Mouse (Mus musculus) heart, embryonic 15.5 days (tissue): ENCODE measurements around the gene Has3. TPM values are rescaled to one million over a fixed set of nuclear protein-coding genes. Genes with fewer than 3 reads are reported as not detected.
"Not testable (repeated sequence)": the region's sequence is repeated elsewhere in the genome, so short reads cannot be mapped to it uniquely, and the experiment has no call there.

Source experiments
- ATAC-seq: fragments of 200-750 bp; cut with Nextera tagmentation; replicated peaks from 2 replicates; pipeline ENCODE4 v1.8.0; 2017; ENCODE audit warnings: low read depth, moderate TSS enrichment; ENCODE audit not compliant: insufficient number of reproducible peaks, insufficient read depth, low FRiP score
- H3K27ac ChIP-seq: fragments of 300-500 bp; sonication (generic); 2 replicates; pipeline ENCODE4 v1.5.1; 2015; ENCODE audit warnings: mild to moderate bottlenecking, inconsistent platforms
- H3K27me3 ChIP-seq: fragments of 300-500 bp; sonication (generic); 2 replicates; pipeline ENCODE4 v1.6.1; 2015; ENCODE audit warnings: inconsistent platforms
- H3K36me3 ChIP-seq: fragments of 300-500 bp; sonication (generic); 2 replicates; pipeline ENCODE4 v1.6.1; 2015; ENCODE audit warnings: mild to moderate bottlenecking, inconsistent platforms
- H3K4me1 ChIP-seq: fragments of 300-500 bp; sonication (generic); replicated peaks from 2 replicates; pipeline ENCODE4 v1.6.1; 2015; ENCODE audit warnings: inconsistent platforms
- H3K4me2 ChIP-seq: fragments of 300-500 bp; sonication (generic); 2 replicates; pipeline ENCODE4 v1.6.1; 2015; ENCODE audit warnings: inconsistent platforms, mild to moderate bottlenecking, moderate library complexity
- H3K4me3 ChIP-seq: fragments of 300-500 bp; sonication (generic); 2 replicates; pipeline ENCODE4 v1.5.1; 2015; ENCODE audit warnings: mild to moderate bottlenecking, inconsistent platforms
- H3K9ac ChIP-seq: fragments of 300-500 bp; sonication (generic); 2 replicates; pipeline ENCODE4 v1.6.1; 2015; ENCODE audit warnings: mild to moderate bottlenecking, inconsistent platforms
- H3K9me3 ChIP-seq: fragments of 300-500 bp; sonication (generic); replicated peaks from 2 replicates; pipeline ENCODE4 v1.6.1; 2016; ENCODE audit warnings: inconsistent platforms
- WGBS: fragments of 180-500 bp; shearing (Covaris S2); methylation state at CpG from one replicate; pipeline ENCODE4 v1.1.7; 2015; ENCODE audit warnings: mixed read lengths; 5-methylcytosine and 5-hydroxymethylcytosine counted together
- polyA plus RNA-seq: library from polyadenylated mRNA; unstranded; fragments of >200 nt; fragmentation: Nextera tagmentation; extraction: Ambion mirVana; gene quantifications from 2 replicates; pipeline ENCODE4 v1.2.1, GENCODE M21; 2015

Has3 gene
- polyA plus RNA-seq, 1 experiment from 2014 or later: 0.14 TPM

GRCm38 (mm10) chr8:106855242-106855562 lies 14.8 kb upstream of the Has3 start:
- no peaks in the 10 kb centered on the region for H3K36me3 ChIP-seq
- H3K9me3 ChIP-seq: no peaks in the 10 kb centered on the region
- WGBS: 60% methylated on average over 3 of the region's 3 CpGs
- ATAC-seq: no peak
- H3K27ac ChIP-seq: no peak overlapping the region
- H3K4me1 ChIP-seq: peaks cover 9% of the 10 kb centered on the region; the same call in 1 of the 2 replicates
- no peak overlapping the region for H3K4me3 ChIP-seq
- no peaks in the 10 kb centered on the region for H3K27me3 ChIP-seq
- H3K9ac ChIP-seq: no peak overlapping the region
- no peak overlapping the region for H3K4me2 ChIP-seq

DNA sequence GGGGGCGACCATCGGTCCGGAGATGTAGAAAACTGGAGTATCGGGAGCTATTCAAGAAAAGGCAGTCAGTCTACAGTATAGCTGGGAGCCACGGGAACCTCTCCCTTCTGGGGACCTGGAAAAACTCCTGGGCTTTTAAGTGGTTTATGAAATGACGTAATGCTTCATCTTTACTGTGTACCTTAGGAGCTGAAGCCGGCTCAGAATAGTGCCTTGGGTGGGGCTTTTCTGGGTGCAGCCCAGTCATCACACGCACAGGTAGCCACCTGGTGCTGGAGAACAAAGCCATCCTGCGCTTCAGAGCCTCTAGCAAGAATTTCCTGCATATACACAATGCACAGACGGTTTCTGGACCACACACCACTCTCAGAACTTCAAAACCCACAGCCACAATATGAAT lies 7.2 kb upstream of the Has3 start:
- no peaks in the 10 kb centered on the region for H3K9me3 ChIP-seq
- H3K27me3 ChIP-seq: 0 out of 2 replicates have a peak, but pooled peaks cover 3% of the 10 kb centered on the region
- no peaks in the 10 kb centered on the region for H3K4me1 ChIP-seq
- no peak overlapping the region for H3K4me2 ChIP-seq
- no peak overlapping the region for H3K27ac ChIP-seq
- no peak overlapping the region for H3K4me3 ChIP-seq
- H3K9ac ChIP-seq: no peak overlapping the region
- WGBS: 80% methylated on average over 10 of the region's 10 CpGs
- no peak for ATAC-seq
- H3K36me3 ChIP-seq: no peaks in the 10 kb centered on the region

DNA sequence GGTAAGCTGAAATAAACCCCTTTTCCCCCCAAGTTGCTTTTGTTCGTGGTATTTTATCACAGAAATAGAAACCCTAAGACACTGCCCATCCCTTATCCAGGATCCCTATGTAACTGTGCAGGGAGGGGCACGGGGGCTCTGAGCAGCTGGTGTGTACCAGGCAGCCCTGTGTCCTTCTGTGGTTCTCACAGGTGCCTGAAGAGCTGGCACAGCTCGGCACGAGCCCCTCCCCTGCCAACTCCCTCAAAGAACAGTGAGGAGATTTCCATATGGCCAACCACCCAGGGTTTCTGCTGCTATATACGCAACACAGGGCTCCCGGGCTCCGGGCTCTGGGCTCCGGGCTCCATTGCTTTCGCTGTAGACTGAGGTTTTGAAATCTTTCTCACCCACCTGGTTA lies 4.7 kb upstream of the Has3 start:
- Histone ChIP-seq H3K4me2 (no peak overlapping the region), H3K4me1 (peaks cover 6% of the 10 kb centered on the region), H3K27me3 (peaks cover 19% of the 10 kb centered on the region), H3K9me3 (no peaks in the 10 kb centered on the region), H3K27ac (no peak overlapping the region), H3K36me3 (no peaks in the 10 kb centered on the region), H3K4me3 (no peak overlapping the region), H3K9ac (no peak overlapping the region)
- 74% methylated on average over 9 of the region's 9 CpGs for WGBS
- no peak for ATAC-seq

DNA sequence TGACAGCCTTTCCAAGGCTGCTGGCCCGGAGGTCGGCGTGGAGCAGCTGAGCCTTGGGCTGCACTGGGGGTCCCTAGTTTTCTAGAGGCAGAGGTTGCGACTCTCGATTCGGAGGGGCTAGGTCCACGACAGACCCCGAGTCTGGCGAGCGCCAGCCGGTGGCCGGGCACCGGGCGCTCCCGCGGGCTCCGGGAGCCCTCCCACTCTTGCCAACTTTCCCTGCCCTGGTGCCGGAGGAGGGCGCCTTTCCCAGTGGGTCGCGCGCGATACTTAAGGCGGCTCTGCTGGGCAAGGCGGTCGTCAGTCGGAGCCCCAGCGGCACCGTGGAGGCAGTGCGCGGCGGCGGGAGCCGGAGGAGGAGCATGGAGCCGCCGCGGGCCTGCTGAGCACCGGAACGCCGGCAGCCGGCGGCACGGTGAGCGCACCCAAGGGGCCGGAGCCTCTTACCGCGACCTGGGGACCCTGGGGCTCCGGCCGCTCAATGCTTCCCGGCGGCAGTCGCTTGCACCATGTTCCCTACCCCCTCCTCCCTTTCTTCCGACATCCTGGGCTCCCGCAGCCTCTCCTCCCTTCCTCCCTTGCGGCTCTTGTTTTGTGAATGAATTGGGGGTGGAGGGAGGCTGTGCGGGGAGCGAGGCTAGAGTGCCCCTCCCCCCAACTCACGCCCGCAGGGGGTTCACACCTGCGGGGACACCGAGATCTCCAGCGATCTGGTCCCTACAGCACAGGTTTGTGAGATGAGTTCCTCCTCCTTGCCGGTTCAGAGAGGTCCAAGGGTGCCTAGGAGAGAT lies 690 bp downstream of the Has3 start:
- H3K9ac ChIP-seq: peak overlapping the region; percentile 66
- H3K4me3 ChIP-seq: peak overlapping the region; percentile 66
- ATAC-seq: peak; percentile 41; the same call in 1 of the 2 replicates
- no peaks in the 10 kb centered on the region for H3K9me3 ChIP-seq
- peaks cover 34% of the 10 kb centered on the region for H3K4me1 ChIP-seq
- no peak overlapping the region for H3K27ac ChIP-seq
- peaks cover 6% of the 10 kb centered on the region; the same call in 1 of the 2 replicates for H3K36me3 ChIP-seq
- peak overlapping the region; percentile 99 for H3K4me2 ChIP-seq
- WGBS: under 1% methylated on average over 60 of the region's 63 CpGs
- H3K27me3 ChIP-seq: peaks cover 28% of the 10 kb centered on the region

DNA sequence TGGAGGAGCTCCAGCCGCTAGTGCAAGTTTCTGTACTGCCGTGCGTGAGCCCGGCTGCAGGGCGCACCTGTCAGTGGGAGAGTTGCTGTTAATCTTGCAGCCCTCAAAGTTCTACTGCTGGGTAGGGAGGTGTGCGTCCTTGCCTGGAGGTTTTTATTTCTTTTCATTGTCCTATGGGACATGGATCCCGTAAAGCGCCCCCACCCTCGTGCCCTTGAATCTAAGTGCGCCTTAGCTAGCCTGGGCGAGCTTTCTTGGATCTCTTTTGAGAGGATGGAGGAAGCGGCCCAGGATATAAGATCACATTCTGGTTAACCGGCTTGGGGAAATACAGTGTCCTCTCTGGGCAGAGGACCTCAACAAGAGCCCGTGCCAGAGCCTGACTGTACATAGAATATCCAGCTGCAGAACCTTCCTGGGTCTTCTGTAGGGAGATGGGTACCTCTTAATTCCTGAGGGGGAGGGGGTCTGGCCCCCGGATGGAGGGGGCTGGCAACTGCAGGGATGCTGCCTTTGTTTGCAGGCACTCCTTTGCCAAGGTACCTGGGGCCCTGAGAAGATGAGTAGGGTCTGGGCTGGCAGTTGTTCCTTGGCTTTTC lies 1.4 kb downstream of the Has3 start:
- Histone ChIP-seq H3K4me2 (peak overlapping the region; percentile 99), H3K4me1 (peaks cover 36% of the 10 kb centered on the region), H3K27ac (no peak overlapping the region), H3K27me3 (peaks cover 28% of the 10 kb centered on the region), H3K9me3 (no peaks in the 10 kb centered on the region), H3K36me3 (peaks cover 6% of the 10 kb centered on the region; the same call in 1 of the 2 replicates), H3K4me3 (peak overlapping the region; percentile 66), H3K9ac (peak overlapping the region; percentile 66)
- no peak for ATAC-seq
- WGBS: 1% methylated on average over 15 of the region's 15 CpGs

GRCm38 (mm10) chr8:106871931-106872371 lies 1.9 kb downstream of the Has3 start:
- Histone ChIP-seq H3K9me3 (no peaks in the 10 kb centered on the region), H3K27me3 (peaks cover 28% of the 10 kb centered on the region), H3K27ac (0 out of 2 replicates have a peak overlapping the region, but pooled peaks have one; percentile 35), H3K36me3 (peaks cover 6% of the 10 kb centered on the region; the same call in 1 of the 2 replicates), H3K4me3 (peak overlapping the region; percentile 66), H3K9ac (peak overlapping the region; percentile 66), H3K4me1 (peaks cover 41% of the 10 kb centered on the region), H3K4me2 (peak overlapping the region; percentile 99)
- 1% methylated on average over 22 of the region's 22 CpGs for WGBS
- ATAC-seq: peak; percentile 64

DNA sequence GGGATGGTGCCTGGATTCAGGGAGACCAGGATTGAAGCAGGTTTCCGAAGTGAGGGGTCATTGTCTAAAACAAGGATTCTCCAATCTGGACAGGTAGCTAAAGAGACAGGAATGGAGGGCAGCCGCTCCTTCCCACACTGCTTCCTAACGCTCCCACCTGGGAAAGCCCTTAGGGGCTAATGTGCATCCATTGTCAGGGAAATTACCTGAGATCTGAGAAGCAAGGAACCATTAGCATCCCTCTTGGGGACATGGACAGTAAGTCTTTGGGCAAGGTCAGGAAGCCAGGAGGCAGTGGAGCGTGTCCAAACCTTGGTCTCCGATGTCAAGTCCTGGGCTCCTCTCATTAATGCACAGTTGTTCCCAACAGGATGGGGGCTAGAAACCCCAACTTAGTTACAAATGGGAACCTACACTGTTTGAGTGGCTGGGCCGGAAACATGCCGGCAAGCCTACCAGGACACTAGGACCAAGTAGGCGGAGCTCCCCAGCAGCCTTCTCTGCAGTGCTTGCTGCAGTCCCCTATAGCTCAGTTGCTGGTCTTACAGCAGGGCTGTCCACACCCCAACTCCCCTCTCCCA lies 2.5 kb downstream of the Has3 start:
- no peak for ATAC-seq
- Histone ChIP-seq H3K4me2 (peak overlapping the region; percentile 99), H3K4me3 (peak overlapping the region; percentile 66), H3K27ac (0 out of 2 replicates have a peak overlapping the region, but pooled peaks have one; percentile 35), H3K9me3 (no peaks in the 10 kb centered on the region), H3K36me3 (peaks cover 6% of the 10 kb centered on the region; the same call in 1 of the 2 replicates), H3K4me1 (peaks cover 41% of the 10 kb centered on the region), H3K27me3 (peaks cover 25% of the 10 kb centered on the region), H3K9ac (peak overlapping the region; percentile 66)
- 16% methylated on average over 8 of the region's 8 CpGs for WGBS

DNA sequence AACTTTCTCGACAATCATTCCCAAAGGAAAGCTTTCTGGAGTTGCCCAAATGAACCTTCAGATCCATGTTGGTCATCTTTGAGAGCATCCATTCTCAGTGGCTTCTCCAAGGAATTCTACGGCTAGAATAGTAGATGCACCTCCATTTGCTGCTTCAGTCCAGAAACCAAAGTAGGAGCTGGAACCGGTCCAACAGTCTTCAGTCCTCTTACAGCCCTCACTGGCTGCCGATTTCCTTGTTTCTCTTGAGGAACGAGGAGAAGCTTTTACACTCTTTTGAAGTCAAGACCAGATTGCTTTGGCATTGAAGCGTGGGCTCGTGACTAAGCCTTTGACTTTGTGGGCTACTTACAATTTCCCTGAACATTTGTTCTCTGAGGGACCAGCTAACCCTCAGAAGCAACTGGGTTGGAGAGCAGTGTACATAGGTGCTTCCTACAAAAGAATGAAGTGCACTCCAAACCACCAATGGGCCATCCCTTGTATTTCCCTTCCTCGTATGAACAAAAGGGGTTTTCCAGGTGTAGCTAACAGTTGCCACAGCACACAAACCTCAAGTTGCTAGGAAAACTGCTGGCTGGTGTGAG lies 10.2 kb downstream of the Has3 start:
- Histone ChIP-seq H3K27ac (no peak overlapping the region), H3K4me2 (no peak overlapping the region), H3K9me3 (no peaks in the 10 kb centered on the region), H3K4me1 (peaks cover 7% of the 10 kb centered on the region; the same call in 1 of the 2 replicates), H3K4me3 (no peak overlapping the region), H3K27me3 (no peaks in the 10 kb centered on the region), H3K36me3 (peaks cover 20% of the 10 kb centered on the region; the same call in 1 of the 2 replicates), H3K9ac (no peak overlapping the region)
- ATAC-seq: no peak
- 83% methylated on average over 8 of the region's 8 CpGs for WGBS

DNA sequence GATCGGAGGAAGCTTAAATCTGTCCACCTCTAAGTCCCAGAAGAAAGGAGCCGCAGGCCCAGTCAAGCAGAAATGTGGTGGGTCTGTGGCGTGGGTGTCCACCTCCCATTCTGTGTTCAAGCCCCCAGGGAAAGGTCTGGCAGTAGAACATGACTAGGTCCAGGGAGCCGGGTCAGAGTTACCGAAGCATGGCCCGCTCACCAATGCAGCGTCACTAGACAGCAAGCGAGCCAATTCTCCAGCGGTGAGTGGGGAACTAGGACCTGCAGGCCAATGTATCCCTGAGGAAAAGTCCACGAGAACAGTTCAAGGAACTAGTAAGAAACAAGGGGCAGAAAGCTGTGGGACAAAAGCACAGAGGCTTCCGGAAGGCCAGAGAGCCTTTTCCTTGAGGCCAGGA lies 14.1 kb downstream of the Has3 start:
- not testable (repeated sequence) for H3K4me2 ChIP-seq, H3K27me3 ChIP-seq, ATAC-seq, H3K4me1 ChIP-seq, H3K4me3 ChIP-seq, H3K9ac ChIP-seq, H3K27ac ChIP-seq, H3K9me3 ChIP-seq
- peaks cover 37% of the 10 kb centered on the region; the same call in 1 of the 2 replicates for H3K36me3 ChIP-seq
- WGBS: 92% methylated on average over 11 of the region's 11 CpGs

GRCm38 (mm10) chr8:106884826-106885400 lies 14.9 kb downstream of the Has3 start:
- not testable (repeated sequence) for H3K27me3 ChIP-seq, H3K4me2 ChIP-seq, H3K9me3 ChIP-seq, H3K27ac ChIP-seq, ATAC-seq, H3K4me3 ChIP-seq, H3K9ac ChIP-seq
- H3K36me3 ChIP-seq: peaks cover 37% of the 10 kb centered on the region; the same call in 1 of the 2 replicates
- 92% methylated on average over 4 of the region's 4 CpGs for WGBS
- peaks cover 16% of the 10 kb centered on the region for H3K4me1 ChIP-seq
